Mouse (Mus musculus): ENCODE data around the gene Olfr313.
"Not testable (repeated sequence)": the region's sequence is repeated elsewhere in the genome, so short reads cannot be mapped to it uniquely, and the experiment has no call there.

Gene Olfr313

DNA sequence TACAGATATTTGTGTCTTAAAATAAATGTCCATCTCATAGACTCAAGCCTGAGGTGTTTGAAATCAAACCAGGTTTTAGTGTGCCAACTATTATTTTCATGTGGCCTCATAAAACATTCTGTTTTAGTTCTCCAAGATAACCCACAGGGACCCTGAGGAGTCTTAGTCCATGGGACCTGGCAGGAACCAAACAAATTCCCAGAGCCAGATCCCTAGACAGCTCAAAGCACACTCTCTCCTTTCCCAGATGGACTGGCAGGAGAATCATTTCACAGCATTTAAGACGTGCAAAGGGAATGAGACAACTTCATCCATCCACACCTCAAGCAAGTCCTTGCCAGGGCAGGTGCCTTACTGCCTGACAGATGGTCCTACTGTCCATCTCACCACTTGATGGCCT is at the start of gene Olfr313:
Gene Olfr313, plus strand, starts transcription at position 301 of the 400 bp plus-strand sequence.
- DNase-seq (ENCODE audit: low spot score in 2 of 2), result not testable (repeated sequence)

DNA sequence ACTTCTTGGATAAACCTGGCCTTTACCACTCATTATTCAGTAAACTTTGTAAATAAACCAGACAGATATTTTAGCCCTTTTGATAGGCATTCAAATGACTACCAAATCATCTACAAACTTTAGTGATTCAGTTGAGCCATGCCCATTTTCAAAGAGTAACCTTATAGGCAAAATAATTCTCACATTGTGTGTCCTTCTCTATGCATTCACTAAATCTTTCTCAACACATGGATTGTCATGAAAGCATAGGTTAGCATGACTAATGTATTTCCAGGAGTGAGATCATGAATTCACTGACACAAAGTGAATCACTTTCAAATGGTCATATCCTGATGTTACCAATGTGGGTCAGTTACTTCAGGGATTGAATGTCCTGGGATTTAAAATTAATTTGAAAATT is 41.9 kb upstream of the Olfr313 start, which contains the start of gene Olfr315:
Gene Olfr315, plus strand, starts transcription at position 301 of the 400 bp plus-strand sequence.
- DNase-seq (ENCODE audit: low spot score in 2 of 2), result no peak

GRCm38 (mm10) chr11:58782480-58783089 is 32.2 kb upstream of the Olfr313 start, which contains the start of gene Olfr314:
Olfr314 (plus strand) TSS chr11:58782952.
- DNase-seq (ENCODE audit: low spot score in 2 of 2), result no peak

DNA sequence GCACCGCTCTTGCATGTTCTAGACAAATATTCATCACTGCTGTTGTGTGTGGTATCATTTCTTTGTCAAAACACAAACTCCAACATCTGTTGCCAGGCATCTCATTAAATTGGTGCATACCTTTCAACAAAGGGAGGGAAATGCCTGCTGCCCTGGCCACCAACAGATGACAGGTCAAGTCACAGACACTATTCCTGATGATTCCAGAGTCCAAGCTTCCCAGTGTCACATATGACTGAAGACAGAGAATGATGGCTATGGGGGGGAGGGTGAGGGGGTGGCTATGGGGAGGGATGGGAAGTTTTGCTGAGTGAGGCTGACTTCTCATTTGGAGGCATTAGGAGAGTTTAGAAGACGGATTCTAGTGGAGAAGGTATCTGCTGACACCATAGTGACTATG is 30.6 kb upstream of the Olfr313 start:
- DNase-seq (ENCODE audit: low spot score in 2 of 2), result no peak

GRCm38 (mm10) chr11:58787651-58788050 is 27.1 kb upstream of the Olfr313 start:
- no peak for DNase-seq (ENCODE audit: low spot score in 2 of 2)

DNA sequence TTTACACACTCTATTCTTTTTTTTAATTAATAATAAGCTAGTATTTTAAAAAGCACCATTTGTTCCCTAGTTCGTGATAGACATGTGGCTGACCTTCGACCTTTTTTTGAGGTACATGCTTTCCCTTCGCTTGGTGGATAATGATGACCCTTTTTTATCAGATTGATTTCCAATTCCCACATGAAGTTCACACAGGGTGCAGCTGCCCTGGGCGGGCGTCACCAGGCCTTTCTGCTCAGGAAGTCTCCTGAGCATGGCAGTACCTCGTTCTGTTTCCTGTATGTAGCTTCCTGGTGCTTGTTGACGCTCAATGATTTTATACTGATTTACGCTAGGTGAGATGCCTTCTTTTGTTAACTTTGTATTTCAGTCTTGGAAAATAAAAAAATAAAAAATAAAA is 26.5 kb upstream of the Olfr313 start:
- DNase-seq (ENCODE audit: low spot score in 2 of 2), result no peak

GRCm38 (mm10) chr11:58789532-58789931 is 25.3 kb upstream of the Olfr313 start:
- DNase-seq (ENCODE audit: low spot score in 2 of 2), result no peak

DNA sequence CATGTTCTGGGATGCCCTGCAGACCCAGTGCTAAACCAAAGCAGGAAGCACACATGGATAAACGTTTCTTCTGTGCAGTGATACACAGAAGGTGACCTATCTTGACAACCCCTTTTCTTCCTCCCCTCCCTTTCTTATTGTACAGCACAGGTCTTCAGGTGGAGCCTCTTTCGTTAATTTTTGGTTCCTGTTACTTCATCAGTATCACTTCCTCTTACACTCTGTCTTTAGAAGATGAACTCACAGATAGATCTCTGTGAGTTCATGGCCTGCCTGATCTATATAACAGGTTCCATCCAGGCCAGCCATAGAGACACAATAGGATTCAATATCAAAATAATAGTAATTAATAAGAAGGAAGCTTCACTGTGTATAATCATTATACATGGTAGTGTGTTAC is 24.7 kb upstream of the Olfr313 start:
- no peak for DNase-seq (ENCODE audit: low spot score in 2 of 2)

DNA sequence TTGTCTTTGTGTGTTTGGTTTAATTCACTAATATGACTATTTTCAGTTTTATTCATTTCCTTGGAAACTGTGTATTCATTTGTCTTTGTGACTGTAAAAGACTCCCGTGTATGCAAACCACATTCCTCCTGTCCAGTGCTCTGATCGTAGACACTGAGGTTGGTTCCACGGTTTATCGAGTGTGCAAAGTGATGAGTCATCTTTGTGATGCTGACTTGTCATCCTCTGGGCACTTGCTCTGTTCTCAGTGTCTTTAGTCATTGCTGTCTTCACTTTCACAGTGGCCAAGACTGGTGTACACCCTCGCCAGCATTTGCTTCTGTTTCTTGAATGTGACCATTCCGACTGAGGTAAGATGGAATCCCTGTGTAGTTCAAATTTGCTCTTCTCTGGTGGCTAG is 24.2 kb upstream of the Olfr313 start:
- DNase-seq (ENCODE audit: low spot score in 2 of 2), result no peak

GRCm38 (mm10) chr11:58795856-58796255 is 18.9 kb upstream of the Olfr313 start:
- DNase-seq (ENCODE audit: low spot score in 2 of 2), result no peak

- DNase-seq (ENCODE audit: low spot score in 2 of 2), result peak; percentile 76 to 77
Measured at GRCm38 (mm10) chr11:58796850-58797249, 17.9 kb upstream of the Olfr313 start.

GRCm38 (mm10) chr11:58799747-58800146 is 15.1 kb upstream of the Olfr313 start:
- peak in 1 of 2 experiments; percentile 41 for DNase-seq (ENCODE audit: low spot score in 2 of 2)

- no peak for DNase-seq (ENCODE audit: low spot score in 2 of 2)
Measured at GRCm38 (mm10) chr11:58801558-58802228, 13.1 kb upstream of the Olfr313 start, which contains the start of gene Fam183b. Fam183b (minus strand) TSS chr11:58801960.

DNA sequence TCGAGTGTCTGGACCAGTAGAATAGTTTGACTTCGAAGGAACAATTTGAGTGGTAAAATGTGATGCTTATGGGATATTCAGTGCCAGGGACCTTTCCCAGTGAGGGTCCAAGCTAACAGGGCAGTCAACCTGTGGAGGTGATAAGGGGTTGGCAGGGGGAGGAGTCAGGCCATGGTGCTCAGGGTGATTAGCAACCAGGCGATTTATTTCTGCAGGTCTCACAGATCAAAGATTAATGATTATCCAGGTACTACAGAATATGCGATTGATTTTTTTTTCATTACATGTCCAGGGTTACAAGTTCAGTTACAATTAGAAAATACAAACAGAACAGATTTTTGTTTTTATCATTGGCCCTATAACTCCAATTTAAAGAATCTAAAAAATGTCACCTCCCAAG is 10.9 kb upstream of the Olfr313 start:
- DNase-seq (ENCODE audit: low spot score in 2 of 2), result no peak

- no peak for DNase-seq (ENCODE audit: low spot score in 2 of 2)
Measured at GRCm38 (mm10) chr11:58804393-58804792, 10.4 kb upstream of the Olfr313 start.

DNA sequence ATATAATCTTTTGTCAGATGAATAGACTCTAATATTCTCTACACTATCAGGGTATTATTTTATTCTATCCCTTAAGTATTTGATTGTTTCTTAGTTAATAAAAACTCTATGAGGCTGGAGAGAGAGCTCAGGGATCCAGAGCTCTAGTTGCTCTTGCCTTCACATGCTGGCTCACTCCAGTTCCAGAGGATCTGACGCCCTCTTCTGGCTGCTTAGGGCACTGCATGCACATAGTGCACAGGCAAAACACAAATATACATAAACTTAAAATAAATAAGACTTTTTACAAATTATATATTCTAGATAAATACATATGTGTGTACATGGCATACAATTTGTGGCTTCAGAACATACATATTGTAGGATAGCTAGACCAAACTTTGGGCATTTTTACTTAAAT is 2.8 kb upstream of the Olfr313 start:
- no peak for DNase-seq (ENCODE audit: low spot score in 2 of 2)

- DNase-seq (ENCODE audit: low spot score in 2 of 2), result no peak
Measured at GRCm38 (mm10) chr11:58815676-58816075, 876 bp downstream of the Olfr313 start.

- DNase-seq (ENCODE audit: low spot score in 2 of 2), result not testable (repeated sequence)
Measured at GRCm38 (mm10) chr11:58828937-58829336, 14.1 kb downstream of the Olfr313 start, which contains the start of gene Olfr312. Olfr312 (plus strand) TSS chr11:58829237.

DNA sequence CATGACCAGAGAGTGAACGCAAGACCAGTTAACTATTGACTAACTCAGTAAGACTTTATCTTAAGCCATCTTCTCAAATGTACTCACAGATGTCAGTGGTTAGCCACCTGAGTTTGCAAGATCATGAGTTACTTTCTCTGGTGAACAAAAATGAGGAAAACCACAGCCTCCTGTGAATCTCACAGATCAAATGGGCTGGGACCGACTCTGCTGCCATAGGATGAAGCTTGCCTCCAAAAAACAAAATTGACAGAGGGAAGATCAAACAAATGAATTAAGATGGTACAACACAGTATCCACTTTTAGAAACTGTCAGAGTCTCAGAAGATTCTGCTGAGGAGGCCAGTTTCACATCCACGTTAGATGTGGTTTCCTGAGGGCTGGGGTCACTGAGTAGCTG is 15.0 kb downstream of the Olfr313 start:
- no peak for DNase-seq (ENCODE audit: low spot score in 2 of 2)

DNA sequence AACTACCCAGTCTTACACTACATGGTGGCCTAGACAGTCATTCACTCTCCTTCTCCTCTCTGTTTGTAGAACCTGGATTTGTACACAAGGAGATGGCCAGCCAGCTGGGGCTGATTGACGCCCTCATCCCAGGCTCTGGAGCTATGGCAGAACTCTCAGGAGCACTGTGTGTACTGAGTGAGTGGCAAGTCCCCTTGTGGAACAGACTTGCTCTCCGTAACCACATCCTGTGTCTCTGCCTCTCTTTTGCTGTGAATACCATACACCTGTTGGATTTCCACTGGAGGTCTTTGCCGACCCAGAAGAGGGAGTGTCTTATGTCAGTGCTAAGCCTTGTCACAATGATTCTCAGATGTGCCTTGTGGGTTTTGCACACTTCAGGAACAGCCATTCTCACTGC is 17.7 kb downstream of the Olfr313 start:
- DNase-seq (ENCODE audit: low spot score in 2 of 2), result not testable (repeated sequence)

DNA sequence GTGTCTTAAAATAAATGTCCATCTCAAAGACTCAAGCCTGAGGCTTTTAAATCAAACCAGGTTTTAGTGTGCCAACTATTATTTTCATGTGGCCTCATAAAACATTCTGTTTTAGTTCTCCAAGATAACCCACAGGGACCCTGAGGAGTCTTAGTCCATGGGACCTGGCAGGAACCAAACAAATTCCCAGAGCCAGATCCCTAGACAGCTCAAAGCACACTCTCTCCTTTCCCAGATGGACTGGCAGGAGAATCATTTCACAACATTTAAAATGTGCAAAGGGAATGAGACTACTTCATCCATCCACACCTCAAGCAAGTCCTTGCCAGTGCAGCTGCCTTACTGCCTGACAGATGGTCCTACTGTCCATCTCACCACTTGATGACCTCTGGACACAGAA is 24.2 kb downstream of the Olfr313 start, which contains the start of gene Olfr311:
Gene Olfr311, plus strand, starts transcription at position 301 of the 400 bp plus-strand sequence.
- not testable (repeated sequence) for DNase-seq (ENCODE audit: low spot score in 2 of 2)

GRCm38 (mm10) chr11:58846919-58847461 is 32.2 kb downstream of the Olfr313 start, which contains the start of gene Gm12258:
Gm12258 (plus strand) TSS chr11:58847158.
- peak; percentile 86 to 89 for DNase-seq (ENCODE audit: low spot score in 2 of 2)

DNA sequence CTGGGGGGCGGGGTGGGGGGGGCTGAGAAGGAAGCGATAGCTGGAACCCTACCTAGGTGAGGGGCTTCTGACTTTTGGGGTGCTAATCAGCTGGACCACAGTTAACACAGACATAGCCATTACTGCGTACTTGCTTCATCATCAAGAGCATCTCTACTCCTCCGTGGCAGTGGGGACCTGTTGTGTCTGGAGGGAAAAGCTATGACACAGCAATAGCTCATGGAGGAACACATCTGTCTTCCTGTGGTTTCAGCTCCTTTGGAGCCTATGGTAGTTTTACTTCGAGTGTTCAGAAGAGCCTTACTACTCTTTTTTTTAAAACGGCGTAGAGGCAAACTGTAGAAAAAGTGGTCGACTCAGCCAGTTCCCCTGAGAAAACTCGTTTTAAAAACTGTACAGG is 32.8 kb downstream of the Olfr313 start:
- DNase-seq (ENCODE audit: low spot score in 2 of 2), result no peak

Measured in right cerebral cortex, postnatal 36 days (tissue).